Mouse (Mus musculus) brain, embryonic 14.5 days (tissue): ENCODE measurements at regions not wholly inside any gene's neighbourhood (a gene's known extent, or its start where the extent isn't known, plus 50 kb on each side); places are given as distances from the start of the nearest gene placed in this dataset.

Source experiments
- CTCF ChIP-seq: fragments of 200-500 bp; IDR thresholded peaks from 2 replicates; pipeline ENCODE4 v1.5.1; 2012; ENCODE audit warnings: inconsistent platforms, mild to moderate bottlenecking, moderate library complexity, borderline replicate concordance; ENCODE audit not compliant: insufficient read depth, insufficient read length; ENCODE audit errors: extremely low read depth
- POLR2A ChIP-seq: fragments of 200-500 bp; IDR thresholded peaks from 2 replicates; pipeline ENCODE4 v1.6.1; 2012; ENCODE audit warnings: mild to moderate bottlenecking, inconsistent platforms, borderline replicate concordance; ENCODE audit not compliant: poor library complexity, insufficient read depth, insufficient read length, severe bottlenecking; ENCODE audit errors: extremely low read depth

- TF ChIP-seq POLR2A: no peak
- TF ChIP-seq CTCF: no peak
Observed at GRCm38 (mm10) chr5:119248626-119249025, 421.8 kb upstream of the Tbx3 start.
